Mouse (Mus musculus): ENCODE data around the gene Tmem184a. TPM values are rescaled to one million over a fixed set of nuclear protein-coding genes. Genes with fewer than 3 reads are reported as not detected.
A peak's percentile ranks its signal among the peaks of the same experiment; 100 is the strongest.

Gene Tmem184a
- polyA plus RNA-seq (2017; shearing (Covaris generic)): under 1 TPM in 1 of 2 experiments, not detected in 1; 0.18 TPM

DNA sequence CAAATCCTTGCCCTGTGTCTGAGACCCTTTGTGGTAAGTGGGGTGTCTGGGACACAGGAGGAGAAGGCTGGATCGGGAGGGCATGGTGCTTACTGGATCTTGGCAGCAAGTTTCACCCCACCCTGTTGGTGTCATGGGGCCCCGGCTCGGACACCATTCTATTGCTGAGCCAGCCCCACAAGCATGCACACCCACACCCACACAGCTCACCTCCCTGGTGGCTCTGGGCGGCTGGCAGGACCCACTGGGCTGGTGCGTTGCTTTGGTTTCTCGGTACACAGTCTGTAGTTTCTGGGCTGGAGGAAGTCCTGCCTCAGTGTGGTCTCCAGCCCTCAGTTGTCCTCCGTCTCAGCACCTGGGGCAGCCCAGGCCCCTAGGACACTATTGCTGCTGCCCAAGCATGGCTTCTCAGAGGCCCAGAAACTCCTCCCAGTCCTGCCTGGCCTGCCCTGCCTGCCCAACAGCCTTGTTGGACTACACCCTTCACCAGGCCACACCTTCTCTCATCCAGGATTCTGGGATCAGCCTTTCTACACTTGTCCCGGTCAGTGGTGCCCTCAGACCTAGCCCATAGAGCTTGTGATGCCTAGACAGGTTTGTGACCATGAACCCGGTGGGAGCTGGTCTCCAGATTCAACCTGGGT lies at the start of gene Tmem184a:
Tmem184a (minus strand) TSS at position 380 of the 644 bp plus-strand sequence.
- ATAC-seq: no peak

DNA sequence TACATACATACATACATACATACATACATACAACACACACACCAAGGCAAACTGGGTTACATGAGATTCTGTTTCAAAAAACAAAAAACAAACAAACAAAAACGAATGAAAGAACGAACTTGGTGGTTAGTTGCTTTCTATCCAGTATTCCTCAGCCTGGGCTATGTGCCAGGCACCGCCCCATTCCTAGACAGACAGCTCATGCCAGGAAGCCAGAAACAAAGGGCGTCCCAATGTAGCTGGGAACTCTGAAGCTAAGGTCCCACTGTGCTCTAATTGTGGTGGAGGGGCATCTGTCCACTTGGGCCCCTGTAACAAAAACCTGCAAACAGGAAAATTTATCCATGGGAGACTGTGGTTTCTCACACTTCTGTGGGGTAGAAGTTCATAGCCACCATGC lies 43.0 kb upstream of the Tmem184a start:
- ATAC-seq: no peak

DNA sequence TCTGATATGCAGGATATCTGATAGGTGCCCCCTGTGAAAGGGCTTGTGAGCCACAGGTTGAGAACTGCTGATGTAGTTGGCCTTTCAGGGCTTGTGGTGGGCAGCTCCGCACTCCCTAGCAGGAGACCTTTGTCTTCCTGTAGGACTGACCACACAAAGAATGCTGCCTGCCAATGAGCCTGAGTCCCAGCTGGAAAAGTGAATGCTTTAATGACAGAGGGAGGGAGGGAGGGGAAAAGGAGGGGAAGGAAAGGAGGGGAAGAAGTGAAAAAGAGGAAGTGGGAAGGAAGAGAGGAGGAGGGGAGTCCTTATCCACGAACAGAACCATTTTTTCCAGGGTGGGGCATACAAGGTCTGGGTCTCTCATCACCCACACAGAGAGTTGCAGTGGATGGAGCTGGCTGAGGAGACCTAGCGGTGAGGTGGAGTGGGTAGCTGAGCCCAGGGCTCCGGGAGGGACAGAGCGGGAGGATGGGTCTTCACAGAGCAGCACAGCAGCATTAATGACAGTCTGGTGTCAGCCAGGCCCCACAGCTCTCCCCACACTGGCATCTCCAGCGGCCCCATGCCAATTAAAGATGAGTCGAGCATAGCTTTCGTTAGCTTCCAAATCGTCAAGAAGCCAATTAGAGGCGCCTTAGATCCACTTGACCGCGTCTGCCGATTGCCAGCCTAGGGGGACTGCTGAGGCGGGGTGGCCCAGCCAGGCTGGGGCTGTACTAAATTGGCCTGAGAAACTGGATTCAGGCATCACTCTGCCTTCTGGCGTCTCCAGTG lies 40.8 kb upstream of the Tmem184a start:
- no peak for ATAC-seq

DNA sequence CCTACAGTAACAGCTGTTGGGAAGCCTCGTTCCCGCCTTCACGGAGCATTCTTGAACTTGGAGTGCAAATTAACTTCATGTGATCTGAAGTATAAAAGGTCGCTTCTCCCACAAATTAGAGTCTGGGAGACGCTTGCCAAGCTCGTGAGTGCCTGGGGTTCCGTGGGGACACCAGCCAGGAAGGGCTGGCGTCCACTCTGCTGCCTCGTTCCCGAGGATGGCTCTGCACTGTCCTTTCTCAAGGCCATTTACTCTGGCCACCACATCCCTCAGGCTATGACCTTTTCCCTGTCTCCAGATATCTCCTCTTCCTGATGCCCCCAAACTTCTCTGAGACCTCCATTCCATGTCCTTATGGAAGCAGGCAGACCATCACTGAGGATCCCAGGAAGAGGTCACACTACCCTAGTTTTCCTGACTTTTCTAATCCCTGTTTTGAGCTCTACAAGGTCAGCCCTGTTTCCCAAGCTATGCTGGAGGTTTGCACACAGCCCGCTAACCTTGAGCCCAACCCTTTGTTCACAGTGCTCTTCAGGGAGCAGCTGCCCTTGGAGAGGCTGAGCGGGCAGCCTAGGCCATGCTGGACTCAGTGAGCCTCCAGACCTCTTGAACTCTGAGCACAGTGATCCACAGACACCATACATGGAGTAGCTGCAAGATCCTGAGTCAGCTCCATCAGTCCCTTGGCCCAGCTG lies 30.1 kb upstream of the Tmem184a start:
- no peak for ATAC-seq

DNA sequence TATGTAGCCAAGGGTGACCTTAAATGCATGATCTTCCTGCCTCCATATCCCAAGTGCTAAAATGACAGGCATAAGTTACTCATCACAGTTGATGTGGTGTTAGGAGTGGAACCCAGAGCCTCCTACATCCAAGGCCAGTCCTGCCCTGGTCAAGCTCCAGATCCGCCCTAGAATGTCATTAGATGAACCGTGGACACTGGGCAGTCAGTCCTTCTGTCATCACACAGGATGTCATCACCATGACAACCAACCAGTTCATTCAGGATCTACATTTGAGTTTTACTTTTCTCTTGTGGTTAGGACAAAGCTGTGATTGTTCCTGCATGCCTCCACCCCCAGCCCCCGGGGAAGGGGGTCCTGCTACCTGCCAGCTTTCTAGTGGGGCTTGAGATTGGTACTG lies 19.4 kb upstream of the Tmem184a start:
- ATAC-seq: peak; percentile 29

DNA sequence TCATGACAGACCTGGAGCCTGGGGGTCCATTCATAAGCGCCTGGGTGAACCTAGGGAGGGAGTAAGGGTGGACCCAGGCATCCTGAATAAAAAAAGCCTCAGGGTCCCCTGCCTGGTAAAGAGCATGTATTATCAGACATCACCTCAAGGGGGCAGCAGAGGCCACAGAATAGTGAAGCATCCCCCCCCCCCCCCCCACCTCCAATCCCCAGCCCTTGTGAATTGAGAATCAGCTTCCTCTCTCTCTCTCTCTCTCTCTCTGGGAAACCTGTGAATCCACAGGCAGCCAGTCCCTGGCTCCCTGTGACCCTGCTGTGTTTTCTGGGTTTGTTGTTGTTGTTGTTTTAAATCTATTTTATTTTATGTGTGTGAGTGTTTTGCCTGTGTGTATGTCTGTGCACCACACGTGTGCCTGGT lies 18.8 kb upstream of the Tmem184a start:
- no peak for ATAC-seq

DNA sequence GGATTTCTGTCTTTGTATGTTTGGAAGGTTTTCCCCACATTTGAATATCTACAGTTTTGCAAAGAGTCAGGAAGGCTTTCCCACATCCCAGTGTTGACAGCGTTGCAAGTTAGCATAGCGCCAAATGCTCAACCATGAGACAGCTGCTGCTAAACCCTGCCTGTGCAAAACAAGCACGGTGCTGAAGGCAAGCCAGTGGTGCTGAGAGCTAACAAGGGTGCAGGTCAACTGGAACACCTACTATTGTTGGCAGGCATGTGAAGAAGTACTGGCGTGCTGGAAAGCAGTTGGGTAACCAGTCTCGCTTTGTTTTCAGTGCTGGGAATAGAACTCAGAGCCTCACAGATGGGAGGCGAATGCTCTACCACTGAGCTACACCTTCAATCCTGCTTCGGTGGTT lies 16.0 kb upstream of the Tmem184a start:
- no peak for ATAC-seq

DNA sequence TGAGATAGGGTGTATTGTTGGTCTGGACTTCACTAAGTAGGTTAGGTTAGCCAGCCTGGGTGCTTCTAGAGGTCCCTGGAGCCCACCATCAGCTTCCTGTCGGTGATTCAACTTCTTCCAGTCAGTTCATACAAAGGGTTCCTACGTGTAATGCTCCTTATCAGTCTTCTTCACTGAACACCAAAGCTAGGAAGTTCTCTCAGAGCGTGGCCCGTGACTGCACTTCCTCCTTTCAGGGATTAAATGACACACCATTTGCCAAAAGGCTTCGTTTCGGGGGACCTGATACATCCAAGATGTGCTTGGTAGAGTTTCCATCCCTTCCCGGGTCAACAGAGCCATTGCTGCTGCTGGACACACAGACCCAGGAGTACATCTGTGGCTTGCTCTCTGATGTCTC lies 12.4 kb upstream of the Tmem184a start:
- no peak for ATAC-seq

DNA sequence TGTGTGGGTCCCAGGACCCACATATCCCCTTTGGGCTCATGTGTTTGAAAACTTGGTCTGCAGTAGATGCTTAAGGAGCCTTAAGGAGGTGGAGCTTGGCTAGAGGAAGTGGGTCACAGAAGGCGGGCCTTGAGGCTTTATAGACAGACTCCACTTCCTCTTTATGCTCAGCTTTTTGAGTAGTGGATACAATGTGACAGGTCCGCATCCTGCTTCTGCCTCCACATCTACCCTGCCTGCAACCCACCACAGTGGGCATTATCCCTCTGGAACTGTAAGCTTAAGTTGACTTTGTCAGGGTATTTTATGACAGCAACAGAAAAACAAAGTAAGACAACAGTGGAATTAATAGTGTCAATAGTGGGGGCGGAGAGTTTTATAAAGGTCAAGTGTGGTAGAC lies 11.0 kb upstream of the Tmem184a start:
- ATAC-seq: peak; percentile 93

DNA sequence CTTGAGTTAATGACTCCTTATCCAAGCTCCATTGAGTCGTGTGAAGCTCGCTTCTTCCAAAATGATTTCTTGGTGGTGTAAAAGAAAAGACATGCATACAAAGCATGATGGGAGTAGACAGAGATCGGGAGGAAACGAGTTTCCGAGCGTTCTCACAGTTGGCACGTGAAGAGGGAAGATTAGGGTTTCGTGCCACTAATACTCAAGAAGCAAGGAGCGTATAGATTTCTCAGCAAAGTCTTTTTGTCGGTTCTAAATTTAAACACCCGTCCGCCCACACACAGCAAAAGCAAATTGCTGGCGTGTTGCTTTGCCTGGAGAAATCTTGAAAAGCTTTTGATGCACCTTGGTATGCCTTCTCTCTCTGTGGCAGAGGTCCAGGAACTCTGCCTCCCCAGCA lies 9.7 kb upstream of the Tmem184a start:
- ATAC-seq: no peak

DNA sequence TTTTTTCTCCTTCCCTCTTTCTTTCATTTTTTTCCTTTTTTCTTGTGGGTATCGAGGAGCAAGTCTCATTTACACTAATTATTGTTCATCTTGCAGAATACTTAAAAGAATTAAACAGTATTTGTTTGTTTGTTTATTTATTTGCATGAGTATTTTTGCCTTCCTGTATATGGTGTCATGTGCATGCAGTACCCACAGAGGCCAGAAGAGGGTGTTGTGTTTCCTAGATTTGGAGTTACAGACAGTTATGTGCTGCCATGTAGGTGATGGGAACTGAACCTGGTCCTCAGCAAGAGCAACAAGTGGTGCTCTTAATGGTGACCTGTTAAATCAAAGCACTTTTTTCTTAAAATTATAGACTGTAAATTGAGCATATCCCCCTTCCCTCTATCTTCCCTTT lies 7.9 kb upstream of the Tmem184a start:
- ATAC-seq: no peak

DNA sequence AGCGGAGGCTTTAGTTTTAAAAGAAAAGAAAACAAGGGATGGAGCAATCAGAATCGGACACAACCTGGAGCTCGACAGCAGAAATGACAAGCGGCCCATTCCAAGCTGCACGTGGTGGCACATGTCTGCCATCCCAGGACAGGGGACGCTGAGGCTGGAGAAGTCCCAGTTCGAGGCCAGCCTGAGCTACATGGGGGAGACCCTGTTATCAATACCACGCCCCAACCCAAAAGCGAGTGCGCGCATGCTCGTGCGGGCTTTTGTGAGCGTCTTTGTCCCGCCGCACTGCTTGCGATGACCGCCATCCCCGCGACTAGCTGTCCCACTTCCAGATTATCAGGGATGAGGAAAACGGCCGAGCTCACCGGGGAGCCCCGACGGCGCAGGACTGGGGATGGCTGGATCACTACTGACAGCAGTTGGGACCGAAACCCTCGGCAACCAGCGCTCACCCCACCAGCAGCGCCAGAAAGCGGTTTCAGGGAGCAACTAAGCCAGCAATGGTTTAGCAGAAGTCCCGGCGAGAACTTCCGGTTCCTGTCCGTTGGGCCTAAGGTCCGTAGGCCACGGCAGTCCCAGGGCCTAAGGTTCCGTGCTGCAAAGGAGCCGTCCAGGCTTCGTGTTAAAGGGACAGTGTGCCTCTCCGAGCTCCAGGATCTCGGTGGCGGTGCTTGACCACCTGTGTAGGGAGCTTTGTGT lies 6.8 kb upstream of the Tmem184a start, which contains the start of the genes Gm26938 and Psmg3:
Gm26938 (minus strand) TSS at position 51 of the 699 bp plus-strand sequence.
Psmg3 (minus strand) TSS at position 529 of the 699 bp plus-strand sequence.
- peak; percentile 80 for ATAC-seq

DNA sequence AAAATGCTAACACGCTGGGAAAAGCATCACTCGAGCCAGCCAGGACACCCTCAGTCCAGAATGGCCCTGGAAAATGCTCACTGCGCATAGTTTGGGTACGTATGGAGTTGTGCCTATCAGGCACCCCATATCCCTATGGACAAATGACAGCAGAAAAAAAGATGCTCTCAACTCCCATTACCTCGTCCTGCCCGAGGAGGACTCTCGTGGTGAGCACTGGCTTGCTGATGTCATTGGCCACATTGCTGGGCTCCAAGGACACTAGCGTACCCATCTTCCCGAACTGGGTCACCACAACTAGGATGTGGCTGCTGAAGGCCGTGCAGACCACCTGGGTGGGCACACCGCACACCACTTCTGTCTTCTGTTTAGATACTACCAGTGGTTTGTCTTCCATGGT lies 6.2 kb upstream of the Tmem184a start:
- no peak for ATAC-seq

DNA sequence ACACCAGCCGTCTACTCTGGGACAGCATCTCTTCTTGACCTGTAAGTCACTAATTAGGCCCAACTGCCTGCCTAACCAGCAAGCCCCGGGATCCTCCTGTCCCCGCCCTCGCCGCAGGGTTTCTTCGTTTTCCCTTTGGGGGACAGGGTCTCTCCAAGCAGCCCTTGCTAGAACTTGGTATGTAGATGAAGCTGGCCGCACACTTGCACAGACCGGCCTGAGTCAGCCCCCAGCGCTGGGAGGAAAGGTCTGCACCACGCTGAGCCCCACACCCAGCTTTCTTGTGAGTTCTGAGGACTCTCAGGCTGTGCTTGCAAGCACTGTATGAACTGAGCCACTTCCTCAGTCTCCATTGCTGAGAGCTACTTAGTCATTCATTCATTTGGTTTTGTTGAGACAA lies 4.8 kb upstream of the Tmem184a start:
- ATAC-seq: no peak

DNA sequence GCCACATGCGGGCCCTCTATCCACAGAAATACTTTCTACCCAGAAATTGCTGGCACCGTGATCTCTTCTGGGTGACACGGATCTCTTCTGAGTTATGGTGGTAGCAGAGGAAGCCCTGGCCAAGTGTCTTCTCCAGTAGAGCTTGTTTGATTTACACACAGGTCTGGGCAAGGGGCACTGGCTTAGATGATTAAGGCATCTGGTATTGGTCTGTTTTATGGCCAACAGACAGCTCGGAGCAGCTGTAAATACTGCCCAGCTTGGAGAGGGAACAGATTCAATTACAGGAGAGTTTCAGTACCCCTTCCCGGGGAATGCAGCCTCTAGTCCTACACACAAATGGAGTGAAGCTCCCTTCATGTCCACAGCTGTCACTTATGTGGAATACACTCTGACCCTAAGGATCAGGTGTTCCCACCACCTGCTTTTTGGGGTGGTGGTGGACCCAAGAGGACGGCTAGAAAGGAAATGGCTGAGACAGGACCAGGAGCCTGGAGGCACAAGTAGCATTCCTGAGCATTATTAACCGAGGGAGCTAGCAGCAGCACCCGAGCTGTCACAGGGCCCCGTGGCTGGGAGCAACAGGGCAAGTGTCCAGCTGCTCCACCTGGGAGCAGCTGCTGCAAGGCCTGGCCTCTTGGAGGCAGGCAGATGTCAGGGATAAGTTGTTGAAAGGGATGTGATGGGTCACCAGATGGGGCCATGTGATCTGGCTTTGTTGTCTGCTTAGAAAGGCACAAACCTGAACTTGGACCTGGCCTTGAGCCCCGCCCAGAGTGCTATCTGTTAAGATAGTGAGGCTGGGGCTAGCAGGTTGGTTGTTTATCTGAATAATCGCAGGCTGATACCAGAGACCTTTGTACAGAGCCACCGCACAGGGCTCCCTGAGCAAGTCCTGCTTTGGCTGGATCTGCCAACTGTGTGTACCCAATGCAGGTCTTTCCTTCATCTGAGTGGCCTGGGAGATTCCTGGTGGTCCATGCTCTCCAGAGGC lies 2.0 kb upstream of the Tmem184a start:
- ATAC-seq: no peak

DNA sequence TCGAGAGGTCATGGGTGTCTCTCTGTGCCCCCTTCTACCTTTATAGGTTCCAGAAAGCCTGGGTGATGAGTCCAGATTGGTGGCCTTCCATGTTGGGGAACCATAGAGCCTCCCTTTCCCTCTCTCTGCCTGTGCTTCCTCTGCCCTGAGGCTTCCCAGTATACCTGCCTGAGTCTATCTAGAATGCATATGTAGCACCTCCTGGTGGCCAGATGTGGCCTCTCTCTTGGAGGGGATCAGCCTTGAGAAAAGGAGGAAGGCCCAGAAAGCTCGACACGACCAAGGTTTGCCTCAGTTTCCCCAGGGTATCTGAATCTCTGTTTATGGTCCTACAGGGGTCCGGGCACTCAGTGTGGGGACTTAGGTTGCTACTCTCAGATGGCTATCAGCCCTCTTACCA lies 916 bp downstream of the Tmem184a start:
- ATAC-seq: no peak

DNA sequence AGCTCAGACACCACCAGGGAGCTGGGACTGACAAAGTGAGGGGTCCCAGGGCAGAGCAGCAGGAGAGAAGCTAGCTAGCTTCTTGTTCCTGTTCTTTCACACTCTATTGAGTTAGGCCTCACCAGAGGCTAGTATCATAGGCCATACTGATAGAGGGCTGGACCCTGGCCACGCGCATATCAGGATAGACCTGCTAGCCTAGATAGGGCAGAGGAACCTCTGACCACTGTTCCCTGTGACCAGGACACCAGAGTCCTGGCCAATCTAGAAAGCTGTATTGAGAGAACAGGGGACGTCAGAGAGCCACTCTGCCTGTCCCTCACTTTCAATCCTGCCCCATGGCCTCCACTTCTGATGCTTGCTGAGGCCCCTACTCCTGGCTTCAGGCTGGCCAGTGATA lies 1.7 kb downstream of the Tmem184a start:
- ATAC-seq: no peak

DNA sequence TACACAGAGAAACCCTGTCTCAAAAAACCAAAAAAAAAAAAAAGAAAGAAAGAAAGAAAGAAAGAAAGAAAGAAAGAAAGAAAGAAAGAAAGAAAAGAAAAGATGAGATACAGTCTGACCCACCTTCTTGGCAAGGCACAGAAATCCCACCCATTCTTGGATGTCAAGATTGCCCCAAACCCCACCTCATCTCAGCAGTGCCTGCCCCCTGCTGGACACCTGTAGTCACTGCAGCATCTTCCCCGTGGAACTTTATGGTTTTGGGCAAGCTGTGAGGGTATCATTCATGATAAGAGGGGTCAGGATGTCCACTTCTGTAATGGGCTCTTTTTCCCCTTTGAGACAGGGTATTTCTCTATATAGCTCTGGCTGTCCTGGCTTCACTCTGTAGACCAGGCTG lies 2.4 kb downstream of the Tmem184a start:
- no peak for ATAC-seq

DNA sequence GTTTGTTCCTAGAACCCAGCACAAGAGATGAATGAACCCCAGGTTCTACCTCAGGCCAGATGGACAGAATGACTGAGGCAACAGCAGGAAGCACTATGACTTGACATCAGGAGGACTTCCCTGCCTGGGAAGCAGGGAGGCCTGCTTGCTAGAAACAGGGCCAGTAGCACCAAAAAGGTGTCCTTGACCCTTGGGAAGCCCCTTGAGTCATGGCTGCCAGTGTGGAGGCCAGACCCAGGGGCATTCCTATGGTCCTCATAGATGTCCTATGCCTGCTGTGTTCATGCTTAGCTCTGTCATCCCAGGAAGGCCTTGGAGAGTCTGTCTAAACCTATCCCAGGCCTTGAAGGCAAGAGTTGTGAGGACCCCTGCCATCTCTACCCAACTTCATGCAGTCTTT lies 3.3 kb downstream of the Tmem184a start:
- no peak for ATAC-seq

DNA sequence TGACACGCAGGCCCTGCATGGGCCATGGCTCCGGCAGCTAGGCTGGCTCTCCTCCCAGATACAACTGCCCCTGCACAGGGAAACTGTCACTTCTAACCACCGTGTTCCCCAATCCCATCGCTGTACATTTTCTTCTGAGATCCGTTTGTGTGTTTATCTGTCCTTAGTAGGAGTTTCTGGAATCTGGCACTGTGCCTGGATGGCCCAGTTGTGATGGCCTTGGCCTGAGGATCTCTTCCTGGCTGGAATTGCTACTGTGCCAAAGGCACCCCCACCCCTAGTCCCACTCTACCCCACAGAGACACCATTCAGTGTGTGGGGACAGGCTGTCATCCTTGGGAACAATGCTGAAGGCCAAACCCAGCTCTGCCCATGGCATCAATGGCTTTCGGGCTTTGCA lies 3.8 kb downstream of the Tmem184a start:
- ATAC-seq: no peak

DNA sequence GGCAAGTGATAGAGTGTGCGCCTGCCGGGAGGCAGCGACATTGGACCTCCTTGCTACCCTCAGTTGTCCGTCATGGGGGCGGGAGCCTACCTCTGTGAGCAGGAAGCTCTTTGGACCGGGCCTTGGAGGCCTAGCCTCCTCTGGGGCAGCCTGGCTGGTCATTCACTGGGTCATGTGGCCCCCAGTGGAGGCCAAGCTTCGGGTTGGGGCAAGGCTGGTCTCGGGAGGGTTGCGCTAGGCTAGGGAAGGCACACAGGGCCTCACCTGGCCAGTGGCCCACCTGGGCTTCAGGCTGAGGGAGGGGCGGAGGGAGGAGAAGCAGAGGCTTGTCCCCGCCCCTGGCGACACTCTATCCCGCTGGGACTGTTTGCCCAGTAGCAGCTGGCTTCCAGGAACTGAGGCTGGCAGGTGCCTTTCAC lies 5.7 kb downstream of the Tmem184a start:
- no peak for ATAC-seq

DNA sequence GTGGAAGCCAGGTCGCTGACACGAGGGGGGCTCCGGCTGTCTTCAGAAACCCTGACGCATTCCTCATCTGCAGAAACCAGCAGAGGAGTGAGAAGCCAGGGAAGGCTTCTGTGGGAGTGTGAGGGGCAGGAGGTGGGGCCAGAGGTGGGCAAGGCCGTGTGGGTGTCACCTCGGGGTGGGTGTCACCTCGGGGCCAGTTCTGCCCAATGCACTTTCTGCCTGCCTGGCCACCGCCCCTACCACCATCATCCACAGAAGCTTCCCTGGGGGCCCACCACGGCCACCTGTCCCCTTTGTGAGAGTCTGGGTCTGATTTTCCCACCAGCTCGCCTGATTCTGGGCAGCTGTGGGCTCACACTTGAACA lies 6.6 kb downstream of the Tmem184a start:
- ATAC-seq: no peak
